Mouse (Mus musculus): ENCODE measurements around the gene Egfem1. TPM values are rescaled to one million over a fixed set of nuclear protein-coding genes. Genes with fewer than 3 reads are reported as not detected.

Gene Egfem1
- total RNA-seq, 2 experiments from 2014 or later, result 0.34 to 0.82 TPM

DNA sequence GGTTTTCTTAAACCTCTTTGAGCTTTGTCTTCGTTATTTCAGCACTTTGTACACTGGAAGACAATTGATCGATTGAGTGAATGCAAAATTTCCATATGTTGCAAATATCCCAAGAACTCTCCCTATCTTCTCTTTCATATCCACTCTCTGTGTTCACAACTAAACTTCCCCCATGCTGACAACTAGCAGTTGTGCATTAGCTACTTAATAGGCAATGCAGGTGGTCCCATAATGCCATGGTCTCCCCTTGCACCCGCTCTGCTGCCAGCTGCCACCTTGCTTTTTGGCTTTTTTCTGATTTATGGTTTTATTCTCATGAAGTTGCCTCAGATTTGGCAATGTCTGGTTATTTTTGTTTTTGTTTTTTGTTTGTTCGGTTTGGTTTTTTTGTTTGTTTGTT lies 209.8 kb downstream of the Egfem1 start:
- no peak for DNase-seq
- intact Hi-C loops (cut with DNase I), result no loop called here

DNA sequence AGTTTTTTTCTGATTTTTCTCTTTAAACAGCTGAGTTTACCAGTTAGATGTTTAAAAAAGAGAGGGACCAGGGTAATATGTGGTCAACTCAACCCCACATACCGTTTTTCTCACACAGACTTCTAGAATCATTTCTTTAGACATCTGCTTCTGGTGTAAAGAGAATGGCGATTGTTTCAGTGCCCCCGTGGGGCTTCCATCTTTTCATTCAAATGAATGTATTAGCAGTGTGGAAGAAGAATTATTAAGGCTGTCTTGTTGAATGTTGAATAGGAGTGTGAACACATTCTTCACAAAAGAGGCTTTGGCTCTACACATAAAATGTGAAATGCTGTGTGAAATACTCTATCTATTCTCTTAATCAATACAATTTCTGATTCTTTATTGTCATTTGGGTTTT lies 210.4 kb downstream of the Egfem1 start:
- intact Hi-C loops (cut with DNase I), result no loop called here
- DNase-seq, result no peak

GRCm38 (mm10) chr3:29293230-29293629 lies 211.4 kb downstream of the Egfem1 start:
- no peak for DNase-seq
- intact Hi-C loops (cut with DNase I), result no loop called here

DNA sequence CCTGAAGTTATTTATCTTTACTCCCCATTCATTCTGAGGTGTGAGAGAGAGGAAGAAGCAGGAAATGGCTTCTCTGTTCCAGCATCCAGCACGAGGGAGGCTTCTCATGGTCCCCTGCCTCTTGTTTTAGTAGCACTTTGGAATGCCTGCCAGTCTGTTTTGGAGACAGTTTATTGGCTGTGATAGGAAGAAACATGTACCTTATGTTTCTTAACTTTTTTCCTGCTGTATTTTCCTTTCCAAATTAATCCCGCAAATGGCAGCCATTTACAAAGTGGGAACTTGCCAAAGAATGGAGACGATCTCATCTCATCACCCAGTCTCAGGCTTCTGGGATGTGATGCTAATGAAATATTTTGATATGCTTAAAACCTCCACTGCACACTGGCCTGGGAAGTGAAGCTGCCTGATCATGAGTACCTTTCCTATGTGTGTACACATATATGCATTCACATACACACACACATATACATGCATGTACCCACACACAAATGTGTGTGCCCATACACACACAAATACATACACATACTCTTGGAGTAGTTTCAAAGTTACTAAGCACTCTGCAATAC lies 260.5 kb downstream of the Egfem1 start:
- intact Hi-C loops (cut with DNase I), result no loop called here
- DNase-seq, result no peak

DNA sequence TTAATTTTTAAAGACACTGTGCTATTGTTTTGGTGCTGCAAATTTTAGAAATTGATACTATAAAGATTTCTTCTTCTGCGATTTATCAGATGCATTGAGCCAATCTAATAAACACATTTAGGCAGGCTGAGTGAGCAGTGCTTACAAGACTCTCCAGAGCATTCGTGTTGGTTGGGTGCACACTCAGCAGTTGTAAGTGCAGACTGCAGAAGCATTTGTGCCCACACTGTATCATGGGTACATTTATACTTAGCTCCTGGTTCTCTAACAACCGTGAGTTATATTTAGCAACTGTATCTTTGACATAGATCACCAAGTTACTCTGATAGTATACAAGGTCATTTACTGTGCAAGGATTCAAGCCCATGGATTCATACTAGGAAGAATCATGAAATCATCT lies 264.0 kb downstream of the Egfem1 start:
- no peak for DNase-seq
- intact Hi-C loops (cut with DNase I), result no loop called here

DNA sequence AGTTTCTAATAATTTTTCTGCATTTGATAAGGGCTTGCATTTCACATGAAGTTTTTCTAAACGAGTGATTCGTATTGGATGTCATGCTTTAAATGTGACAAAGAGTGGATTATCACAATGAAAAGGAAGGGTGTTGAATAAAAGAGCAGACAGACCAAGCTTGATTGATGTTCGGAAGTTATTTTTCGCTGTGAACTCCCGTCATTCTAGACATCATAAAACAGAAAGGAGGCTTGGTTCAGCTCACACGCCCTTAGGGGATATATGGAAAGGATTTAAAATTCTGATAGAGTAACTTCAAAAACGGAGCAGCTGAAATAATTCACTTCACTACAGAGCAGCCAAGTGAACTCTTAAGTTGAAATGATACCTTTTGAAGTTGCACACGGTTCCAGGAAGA lies 285.1 kb downstream of the Egfem1 start:
- intact Hi-C loops (cut with DNase I), result loop anchor here (2.0 kb wide), 1 partner anchor 348 kb away; no protein-coding TSS in a partner anchor

GRCm38 (mm10) chr3:29370519-29370918 lies 288.7 kb downstream of the Egfem1 start:
- DNase-seq, result peak; percentile 2 to 4
- intact Hi-C loops (cut with DNase I), result loop anchor here (2.0 to 10.0 kb wide), 2 partner anchors 336 to 356 kb away; no protein-coding TSS in a partner anchor

More for the DNA sequence above, 285.1 kb downstream of the Egfem1 start:
- DNase-seq, result no peak

GRCm38 (mm10) chr3:29381255-29381654 lies 299.4 kb downstream of the Egfem1 start:
- intact Hi-C loops (cut with DNase I), result no loop called here
- no peak for DNase-seq

DNA sequence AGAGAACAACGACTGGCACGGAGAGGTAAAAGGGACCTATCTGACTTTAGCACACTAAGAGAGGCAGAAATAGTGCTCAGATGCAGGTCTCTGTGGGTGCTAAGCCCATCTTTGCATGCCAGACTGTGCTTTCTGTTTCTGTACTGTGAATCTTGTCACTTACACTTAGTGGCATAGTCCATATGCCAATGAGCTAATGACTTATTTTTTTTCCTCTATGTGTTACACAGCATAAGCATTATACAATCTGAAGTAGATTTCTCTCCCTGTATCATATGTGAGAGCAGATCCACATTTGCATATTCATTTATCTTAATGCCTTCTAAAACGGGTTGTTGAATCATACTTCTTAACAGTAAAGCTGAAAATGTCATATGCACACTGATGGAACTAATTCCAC lies 317.2 kb downstream of the Egfem1 start:
- DNase-seq, result no peak
- intact Hi-C loops (cut with DNase I), result no loop called here

DNA sequence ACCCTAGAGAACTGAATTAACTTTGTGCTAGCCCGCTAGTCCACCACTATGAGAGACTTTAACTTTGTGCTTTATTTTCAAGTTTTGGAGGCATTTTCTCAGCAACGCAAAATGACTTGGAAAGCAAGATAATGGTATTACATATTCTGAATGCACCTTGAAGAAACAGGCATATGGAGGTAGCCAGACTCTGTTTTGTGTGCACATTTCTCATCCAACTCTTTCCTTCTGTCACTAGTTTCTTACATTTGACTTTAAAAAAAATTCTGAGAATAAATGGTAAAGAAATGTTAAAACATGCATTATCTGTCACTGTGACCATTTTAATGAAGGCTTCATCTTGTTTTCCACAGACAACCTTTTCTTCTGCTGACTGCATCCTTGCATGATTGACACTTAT lies 339.8 kb downstream of the Egfem1 start:
- DNase-seq, result no peak
- intact Hi-C loops (cut with DNase I), result no loop called here

GRCm38 (mm10) chr3:29432109-29433091 lies 350.6 kb downstream of the Egfem1 start:
- intact Hi-C loops (cut with DNase I), result no loop called here
- no peak for DNase-seq

DNA sequence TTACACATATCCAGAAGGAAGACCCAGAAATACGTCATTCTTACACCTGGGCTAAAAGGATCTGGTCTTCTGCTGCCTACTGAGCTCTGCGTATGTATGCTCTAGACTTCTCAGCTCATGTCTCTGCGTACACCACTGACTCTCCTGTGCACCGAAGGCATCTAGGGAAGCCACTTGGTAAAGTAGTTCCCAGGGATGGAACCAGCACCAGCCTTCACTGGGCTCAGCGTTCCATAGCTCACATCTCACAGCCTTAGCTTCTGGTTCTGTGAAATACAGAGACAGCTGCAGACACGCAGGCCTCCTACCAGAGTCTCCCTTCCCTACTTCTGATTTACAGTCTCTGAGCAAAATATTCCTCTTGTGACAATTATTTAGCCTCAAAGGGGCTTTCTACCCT lies 361.2 kb downstream of the Egfem1 start:
- DNase-seq, result no peak
- intact Hi-C loops (cut with DNase I), result no loop called here

GRCm38 (mm10) chr3:29444661-29445060 lies 362.8 kb downstream of the Egfem1 start:
- intact Hi-C loops (cut with DNase I), result no loop called here
- peak; percentile 50 to 56 for DNase-seq

DNA sequence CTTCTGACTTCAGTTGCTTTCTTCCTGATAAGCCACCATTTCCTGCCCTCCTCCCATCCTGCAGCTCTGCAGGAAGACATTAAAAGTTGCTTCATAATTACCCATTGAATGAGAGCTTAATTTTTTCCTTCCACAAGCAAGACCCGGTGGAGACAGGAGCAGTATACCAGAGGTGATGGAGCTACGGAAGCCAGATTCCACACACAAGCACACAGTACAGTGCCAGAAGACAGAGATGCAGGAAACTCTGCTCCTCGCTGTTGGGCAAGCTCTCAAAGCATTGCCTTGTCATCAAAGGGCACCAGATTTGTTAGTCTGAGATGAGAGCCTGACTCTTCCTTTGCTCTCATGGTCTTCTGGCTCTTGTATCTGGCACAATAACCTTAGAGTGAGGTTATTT lies 364.3 kb downstream of the Egfem1 start:
- intact Hi-C loops (cut with DNase I), result no loop called here
- DNase-seq, result peak; percentile 4 to 6

DNA sequence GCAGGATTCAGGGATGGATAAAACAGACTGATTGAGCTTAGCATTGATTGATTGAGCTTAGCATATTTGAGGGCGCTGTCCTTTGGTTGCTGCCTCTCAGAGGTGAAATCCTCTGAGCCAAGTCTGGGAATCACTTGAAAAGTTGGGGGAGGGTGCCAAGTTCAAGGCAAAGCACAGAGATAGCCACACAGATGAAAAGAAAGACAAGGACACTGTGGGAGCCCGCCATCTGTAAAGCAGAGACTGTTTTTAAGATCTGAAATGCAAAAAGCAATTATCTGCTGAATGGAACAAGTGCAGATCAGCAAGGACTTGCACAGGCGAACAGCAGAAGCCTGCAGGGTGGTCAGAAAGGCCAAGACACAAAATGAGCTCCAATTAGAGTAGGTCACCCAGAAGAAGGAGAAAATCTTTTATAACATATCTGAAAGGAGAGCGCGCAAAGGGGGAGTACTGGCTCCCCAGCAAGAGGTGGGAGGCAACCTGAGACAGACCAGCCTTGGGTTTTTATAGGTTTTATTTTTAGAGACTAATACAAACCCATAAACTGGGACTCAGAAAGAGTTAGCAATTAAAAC lies 367.1 kb downstream of the Egfem1 start:
- intact Hi-C loops (cut with DNase I), result no loop called here
- DNase-seq, result no peak

DNA sequence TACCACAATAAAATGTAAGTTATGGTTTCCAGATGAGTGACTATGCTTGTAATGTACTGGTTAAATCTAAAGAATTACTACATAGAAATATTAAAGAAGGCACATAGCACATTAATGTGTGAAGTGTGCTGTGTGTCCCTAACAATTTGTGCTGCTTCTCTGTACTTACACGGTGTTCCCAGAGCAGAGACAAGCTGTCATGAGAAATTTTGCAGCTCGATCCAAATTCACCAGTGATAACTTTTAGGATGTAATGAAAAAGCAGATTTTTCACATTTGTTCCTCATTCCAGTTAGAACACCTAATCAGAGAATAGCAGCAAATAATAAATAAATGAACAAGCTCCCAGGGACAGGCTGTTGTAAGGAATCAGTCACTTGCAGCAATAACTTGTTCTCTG lies 416.4 kb downstream of the Egfem1 start:
- DNase-seq, result no peak
- intact Hi-C loops (cut with DNase I), result no loop called here

- DNase-seq, result no peak
- intact Hi-C loops (cut with DNase I), result no loop called here
Measured at GRCm38 (mm10) chr3:29499188-29499587, 417.4 kb downstream of the Egfem1 start.

DNA sequence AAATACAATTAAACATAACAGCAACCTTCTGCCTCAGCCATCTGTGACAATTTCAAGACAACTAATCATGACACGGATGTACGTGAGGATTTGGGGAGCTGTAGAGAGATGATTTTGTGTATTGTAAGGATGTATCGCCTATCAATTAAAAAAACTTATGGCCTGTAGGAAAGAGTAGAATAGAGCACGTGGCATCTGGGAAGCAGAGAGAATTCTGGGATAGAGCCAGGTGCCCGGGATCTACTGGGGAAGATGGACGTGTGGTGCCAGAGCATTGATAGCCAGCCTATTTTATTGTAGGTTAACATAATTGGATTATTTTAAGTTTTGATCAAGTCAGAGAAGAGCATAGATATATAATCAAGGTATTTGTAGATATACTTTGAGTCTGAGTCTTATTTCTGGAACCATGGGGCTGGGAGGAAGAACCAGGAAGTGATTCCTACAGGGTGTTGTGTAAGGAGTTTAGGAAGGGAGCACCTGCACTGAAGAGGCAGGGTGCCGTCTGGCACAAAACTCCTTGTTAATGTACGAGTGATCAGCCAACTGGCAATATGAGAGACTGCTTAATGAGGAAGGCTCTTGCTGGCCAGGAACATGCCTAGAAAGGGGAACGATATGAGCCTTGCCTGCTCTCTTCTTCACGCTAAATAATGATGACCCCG lies 443.6 kb downstream of the Egfem1 start:
- intact Hi-C loops (cut with DNase I), result no loop called here

DNA sequence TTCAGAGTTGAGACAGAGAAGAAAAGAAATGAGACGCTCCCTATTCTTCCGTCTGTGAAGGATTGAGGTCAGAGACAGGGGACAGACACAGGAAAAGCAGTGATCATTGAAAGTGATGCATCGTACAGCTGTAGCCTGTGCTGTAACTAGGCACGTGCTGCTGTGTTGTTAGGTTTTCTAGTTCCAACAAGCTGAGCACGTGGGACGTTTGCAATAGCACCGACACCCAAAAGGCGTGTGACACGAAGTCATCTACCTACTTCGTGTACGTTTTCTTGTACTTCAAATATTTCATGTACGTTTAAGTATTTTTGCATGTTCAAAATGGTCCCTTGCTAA lies 444.1 kb downstream of the Egfem1 start:
- intact Hi-C loops (cut with DNase I), result no loop called here
- DNase-seq, result no peak

More for the DNA sequence above, 443.6 kb downstream of the Egfem1 start:
- no peak for DNase-seq

GRCm38 (mm10) chr3:29539211-29539610 lies 457.4 kb downstream of the Egfem1 start:
- DNase-seq, result peak; percentile 3 to 13
- intact Hi-C loops (cut with DNase I), result loop anchor here (10.0 kb wide), 1 partner anchor 504 kb away; no protein-coding TSS in a partner anchor

- DNase-seq, result no peak
- intact Hi-C loops (cut with DNase I), result loop anchor here (10.0 kb wide), 1 partner anchor 505 kb away; no protein-coding TSS in a partner anchor
Measured at GRCm38 (mm10) chr3:29539902-29540301, 458.1 kb downstream of the Egfem1 start.

Data from heart, postnatal 10 days (tissue).